Mouse (Mus musculus) lung, postnatal 0 days (tissue): Measurements from ENCODE around the gene Agtrap. TPM values are rescaled to one million over a fixed set of nuclear protein-coding genes. Genes with fewer than 3 reads are reported as not detected.

Experiments used
- ATAC-seq: fragments of 200-750 bp; cut with Nextera tagmentation; 2 replicates; pipeline ENCODE4 v1.8.0; 2017; ENCODE audit warnings: moderate library complexity
- DNase-seq: peaks from one replicate; pipeline ENCODE4 v3.0.0-alpha.2; 2016; ENCODE audit warnings: low spot score
- H3K27ac ChIP-seq: fragments of 300-500 bp; sonication (generic); 2 replicates; pipeline ENCODE4 v1.5.1; 2014; ENCODE audit warnings: antibody characterized with exemption, mild to moderate bottlenecking, low read length, mixed read lengths
- H3K27me3 ChIP-seq: fragments of 300-500 bp; sonication (generic); replicated peaks from 2 replicates; pipeline ENCODE4 v1.6.1; 2014; ENCODE audit warnings: low read length, mixed read lengths; ENCODE audit not compliant: insufficient read depth
- H3K36me3 ChIP-seq: fragments of 300-500 bp; sonication (generic); 2 replicates; pipeline ENCODE4 v1.6.1; 2014; ENCODE audit warnings: low read length, mixed read lengths; ENCODE audit not compliant: insufficient read depth
- H3K4me1 ChIP-seq: fragments of 300-500 bp; sonication (generic); 2 replicates; pipeline ENCODE4 v1.6.1; 2014; ENCODE audit warnings: antibody characterized with exemption, low read depth, low read length, mixed read lengths; ENCODE audit not compliant: insufficient read depth
- H3K4me2 ChIP-seq: fragments of 300-500 bp; sonication (generic); replicated peaks from 2 replicates; pipeline ENCODE4 v1.6.1; 2014; ENCODE audit warnings: low read depth, mild to moderate bottlenecking, low read length, moderate library complexity, mixed read lengths
- H3K4me3 ChIP-seq: fragments of 300-500 bp; sonication (generic); 2 replicates; pipeline ENCODE4 v1.5.1; 2014; ENCODE audit warnings: low read depth, low read length
- H3K9ac ChIP-seq: fragments of 300-500 bp; sonication (generic); replicated peaks from 2 replicates; pipeline ENCODE4 v1.6.1; 2014; ENCODE audit warnings: low read depth, mild to moderate bottlenecking
- H3K9me3 ChIP-seq: fragments of 300-500 bp; sonication (generic); 2 replicates; pipeline ENCODE4 v1.6.1; 2016; ENCODE audit warnings: low read length, mixed read lengths
- CTCF ChIP-seq: IDR thresholded peaks from 2 replicates; pipeline ENCODE4 v1.5.1; 2016; ENCODE audit warnings: antibody characterized with exemption, mild to moderate bottlenecking
- EP300 ChIP-seq: IDR thresholded peaks from 2 replicates; pipeline ENCODE4 v1.6.1; 2016; ENCODE audit warnings: antibody characterized with exemption, mild to moderate bottlenecking, control low read depth
- WGBS: fragments of 180-500 bp; shearing (Covaris S2); extraction: QIAGEN DNeasy Blood & Tissue Kit; methylation state at CpG from one replicate; pipeline ENCODE4 v1.1.7; 2014; 5-methylcytosine and 5-hydroxymethylcytosine counted together
- polyA plus RNA-seq: library from polyadenylated mRNA; unstranded; fragments of >200 nt; fragmentation: Nextera tagmentation; extraction: Ambion mirVana; gene quantifications from 2 replicates; pipeline ENCODE4 v1.2.1, GENCODE M21; 2015

Agtrap gene
- polyA plus RNA-seq, 1 experiment from 2014 or later = 22.0 TPM

- H3K9me3 ChIP-seq = no peaks in the 10 kb centered on the region
- 0 out of 2 replicates have a peak, but pooled peaks have one; percentile 39 for ATAC-seq
- H3K27me3 ChIP-seq = no peaks in the 10 kb centered on the region
- no peak overlapping the region for H3K9ac ChIP-seq
- TF ChIP-seq EP300 (no peak), CTCF (peak; percentile 46)
- no peaks in the 10 kb centered on the region for H3K4me1 ChIP-seq
- 37% methylated on average over 6 of the region's 6 CpGs for WGBS
- no peaks in the 10 kb centered on the region for H3K36me3 ChIP-seq
- DNase-seq = peak; percentile 57
- no peak overlapping the region for H3K4me3 ChIP-seq
- no peak overlapping the region for H3K27ac ChIP-seq
- H3K4me2 ChIP-seq = no peak overlapping the region
Observed at GRCm38 (mm10) chr4:148065702-148066400, 22.0 kb downstream of the Agtrap start.

GRCm38 (mm10) chr4:148061086-148061480 lies 26.7 kb downstream of the Agtrap start:
- peaks cover 4% of the 10 kb centered on the region; the same call in 1 of the 2 replicates for H3K4me1 ChIP-seq
- DNase-seq (no peak), ATAC-seq (no peak)
- TF ChIP-seq CTCF (no peak), EP300 (no peak)
- peaks cover 10% of the 10 kb centered on the region for H3K36me3 ChIP-seq
- no peak overlapping the region for H3K9ac ChIP-seq
- H3K4me2 ChIP-seq = no peak overlapping the region
- H3K27ac ChIP-seq = no peak overlapping the region
- H3K4me3 ChIP-seq = no peak overlapping the region
- 86% methylated on average over 9 of the region's 9 CpGs for WGBS
- H3K9me3 ChIP-seq = no peaks in the 10 kb centered on the region
- no peaks in the 10 kb centered on the region for H3K27me3 ChIP-seq

GRCm38 (mm10) chr4:148060120-148061085 lies 27.4 kb downstream of the Agtrap start:
- H3K27ac ChIP-seq = no peak overlapping the region
- no peak overlapping the region; the same call in 1 of the 2 replicates for H3K4me2 ChIP-seq
- H3K27me3 ChIP-seq = no peaks in the 10 kb centered on the region
- H3K36me3 ChIP-seq = peaks cover 17% of the 10 kb centered on the region
- TF ChIP-seq EP300 = no peak
- TF ChIP-seq CTCF = peak; percentile 84
- no peak overlapping the region for H3K9ac ChIP-seq
- ATAC-seq = peak; percentile 81
- no peaks in the 10 kb centered on the region for H3K9me3 ChIP-seq
- peak; percentile 76 for DNase-seq
- H3K4me1 ChIP-seq = peaks cover 4% of the 10 kb centered on the region; the same call in 1 of the 2 replicates
- no peak overlapping the region for H3K4me3 ChIP-seq
- whole genome bisulfite sequencing = 36% methylated on average over 13 of the region's 13 CpGs

- Histone ChIP-seq H3K9me3 (no peaks in the 10 kb centered on the region), H3K4me2 (no peak overlapping the region), H3K4me3 (no peak overlapping the region), H3K27ac (no peak overlapping the region), H3K27me3 (no peaks in the 10 kb centered on the region), H3K4me1 (peaks cover 4% of the 10 kb centered on the region; the same call in 1 of the 2 replicates), H3K36me3 (peaks cover 24% of the 10 kb centered on the region), H3K9ac (no peak overlapping the region)
- TF ChIP-seq CTCF (no peak), EP300 (no peak)
- WGBS = 90% methylated on average over 6 of the region's 6 CpGs
- ATAC-seq (no peak), DNase-seq (no peak)
Observed at GRCm38 (mm10) chr4:148058993-148059392, 28.8 kb downstream of the Agtrap start.

- H3K27ac ChIP-seq = no peak overlapping the region
- peaks cover 4% of the 10 kb centered on the region; the same call in 1 of the 2 replicates for H3K4me1 ChIP-seq
- no peak overlapping the region for H3K4me3 ChIP-seq
- peaks cover 30% of the 10 kb centered on the region for H3K36me3 ChIP-seq
- 87% methylated on average over 9 of the region's 9 CpGs for WGBS
- no peaks in the 10 kb centered on the region for H3K27me3 ChIP-seq
- no peak for DNase-seq
- ATAC-seq = no peak
- no peak overlapping the region for H3K9ac ChIP-seq
- H3K4me2 ChIP-seq = no peak overlapping the region
- H3K9me3 ChIP-seq = no peaks in the 10 kb centered on the region
- no peak for TF ChIP-seq CTCF
- no peak for TF ChIP-seq EP300
Observed at GRCm38 (mm10) chr4:148058218-148058819, 29.5 kb downstream of the Agtrap start.
